Mouse (Mus musculus): Measurements from ENCODE around the gene Vwa8. TPM values are rescaled to one million over a fixed set of nuclear protein-coding genes. Genes with fewer than 3 reads are reported as not detected.

Vwa8 gene
- polyA plus RNA-seq, 1 experiment from 2014 or later: 11.7 TPM

GRCm38 (mm10) chr14:79227955-79228354 is 379.1 kb downstream of the Vwa8 start:
- no peaks in the 10 kb centered on the region for H3K27me3 ChIP-seq (ENCODE audit: control insufficient read depth, insufficient read depth, low read length)

GRCm38 (mm10) chr14:79231677-79232076 is 382.8 kb downstream of the Vwa8 start:
- TF ChIP-seq CTCF (IDR thresholded peaks at IDR 0.05; ENCODE audit: low read depth): no peak
- no peak overlapping the region for H3K27ac ChIP-seq (replicated peaks)
- ATAC-seq (ENCODE audit: low FRiP score, low TSS enrichment): no peak
- H3K36me3 ChIP-seq (ENCODE audit: control insufficient read depth, insufficient read depth, low read length): no peaks in the 10 kb centered on the region
- no peaks in the 10 kb centered on the region for H3K4me1 ChIP-seq (replicated peaks; ENCODE audit: control insufficient read depth, insufficient read depth)
- no peaks in the 10 kb centered on the region for H3K9me3 ChIP-seq (ENCODE audit: control insufficient read depth, low read length)
- DNase-seq (ENCODE audit: low spot score): no peak
- H3K9ac ChIP-seq (ENCODE audit: low read length): no peak overlapping the region
- H3K27me3 ChIP-seq (ENCODE audit: control insufficient read depth, insufficient read depth, low read length): no peaks in the 10 kb centered on the region
- no peak overlapping the region for H3K4me2 ChIP-seq (replicated peaks; ENCODE audit: low read depth)
- no peak overlapping the region for H3K4me3 ChIP-seq (ENCODE audit: low read depth, low read length)
- WGBS: 67% methylated on average over 4 of the region's 4 CpGs

More at GRCm38 (mm10) chr14:79227955-79228354, 379.1 kb downstream of the Vwa8 start:
- Histone ChIP-seq H3K4me2 (replicated peaks; ENCODE audit: low read depth) (no peak overlapping the region), H3K9ac (ENCODE audit: low read length) (no peak overlapping the region), H3K9me3 (ENCODE audit: control insufficient read depth, low read length) (no peaks in the 10 kb centered on the region), H3K4me1 (replicated peaks; ENCODE audit: control insufficient read depth, insufficient read depth) (no peaks in the 10 kb centered on the region), H3K36me3 (ENCODE audit: control insufficient read depth, insufficient read depth, low read length) (no peaks in the 10 kb centered on the region), H3K27ac (replicated peaks) (no peak overlapping the region), H3K4me3 (ENCODE audit: low read depth, low read length) (no peak overlapping the region)
- DNase-seq (ENCODE audit: low spot score) (no peak), ATAC-seq (ENCODE audit: low FRiP score, low TSS enrichment) (no peak)
- TF ChIP-seq CTCF (IDR thresholded peaks at IDR 0.05; ENCODE audit: low read depth): no peak
- TF ChIP-seq EP300 (optimal IDR thresholded peaks at IDR 0.05): no peak
- WGBS: 34% methylated on average over 4 of the region's 4 CpGs

DNA sequence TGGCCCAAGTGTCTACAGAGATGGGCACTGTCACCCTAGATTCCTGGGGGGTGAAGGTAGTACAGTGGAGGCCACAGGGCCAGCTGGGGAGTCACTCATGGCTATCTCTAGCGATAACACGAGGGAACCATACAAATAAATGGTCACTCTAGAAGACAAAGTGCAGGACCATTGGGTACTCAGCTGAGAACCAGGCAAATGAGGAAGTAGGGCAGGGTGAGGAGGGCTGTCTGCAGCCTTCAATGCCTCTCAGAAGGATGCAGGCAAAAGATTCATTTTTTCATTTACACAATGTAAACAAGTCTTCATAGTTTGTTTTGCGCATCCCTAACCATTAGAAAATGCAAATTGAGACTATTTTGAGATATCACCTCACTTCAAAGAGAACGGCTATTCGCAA is 384.8 kb downstream of the Vwa8 start:
- no peak overlapping the region for H3K4me2 ChIP-seq (replicated peaks; ENCODE audit: low read depth)
- no peak overlapping the region for H3K27ac ChIP-seq (replicated peaks)
- 76% methylated on average over 5 of the region's 5 CpGs for WGBS
- no peaks in the 10 kb centered on the region for H3K9me3 ChIP-seq (ENCODE audit: control insufficient read depth, low read length)
- no peak overlapping the region for H3K4me3 ChIP-seq (ENCODE audit: low read depth, low read length)
- H3K27me3 ChIP-seq (ENCODE audit: control insufficient read depth, insufficient read depth, low read length): no peaks in the 10 kb centered on the region
- ATAC-seq (ENCODE audit: low FRiP score, low TSS enrichment): no peak
- TF ChIP-seq CTCF (IDR thresholded peaks at IDR 0.05; ENCODE audit: low read depth) (no peak), EP300 (optimal IDR thresholded peaks at IDR 0.05) (no peak)
- no peaks in the 10 kb centered on the region for H3K4me1 ChIP-seq (replicated peaks; ENCODE audit: control insufficient read depth, insufficient read depth)
- no peak for DNase-seq (ENCODE audit: low spot score)
- H3K36me3 ChIP-seq (ENCODE audit: control insufficient read depth, insufficient read depth, low read length): no peaks in the 10 kb centered on the region
- H3K9ac ChIP-seq (ENCODE audit: low read length): no peak overlapping the region

DNA sequence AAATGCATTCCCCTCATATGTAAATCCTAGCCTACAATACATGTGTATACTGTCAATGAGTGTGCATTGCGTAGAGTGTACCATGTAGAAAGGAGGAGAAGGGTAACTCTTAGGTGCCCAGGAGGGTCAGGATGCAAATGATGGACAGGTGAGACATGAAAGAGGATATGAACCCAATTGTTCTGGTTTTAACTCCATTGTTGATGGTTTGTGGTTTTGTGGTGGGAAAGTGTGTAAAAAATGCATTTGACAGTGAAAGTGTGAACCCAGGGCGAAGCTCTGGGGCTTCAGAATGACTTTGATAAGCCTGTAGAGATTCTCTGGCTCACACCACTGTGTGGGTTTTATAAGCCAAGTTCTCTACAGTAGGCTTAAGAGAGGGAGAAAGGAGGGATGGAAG is 385.7 kb downstream of the Vwa8 start:
- no peaks in the 10 kb centered on the region for H3K4me1 ChIP-seq (replicated peaks; ENCODE audit: control insufficient read depth, insufficient read depth)
- H3K27ac ChIP-seq (replicated peaks): no peak overlapping the region
- TF ChIP-seq EP300 (optimal IDR thresholded peaks at IDR 0.05) (no peak), CTCF (IDR thresholded peaks at IDR 0.05; ENCODE audit: low read depth) (no peak)
- DNase-seq (ENCODE audit: low spot score): no peak
- H3K4me3 ChIP-seq (ENCODE audit: low read depth, low read length): no peak overlapping the region
- no peak overlapping the region for H3K9ac ChIP-seq (ENCODE audit: low read length)
- no peak overlapping the region for H3K4me2 ChIP-seq (replicated peaks; ENCODE audit: low read depth)
- no peaks in the 10 kb centered on the region for H3K9me3 ChIP-seq (ENCODE audit: control insufficient read depth, low read length)
- H3K36me3 ChIP-seq (ENCODE audit: control insufficient read depth, insufficient read depth, low read length): no peaks in the 10 kb centered on the region
- ATAC-seq (ENCODE audit: low FRiP score, low TSS enrichment): no peak
- H3K27me3 ChIP-seq (ENCODE audit: control insufficient read depth, insufficient read depth, low read length): no peaks in the 10 kb centered on the region
- WGBS: 92% methylated on average over 2 of the region's 2 CpGs

GRCm38 (mm10) chr14:79235157-79235556 is 386.3 kb downstream of the Vwa8 start:
- no peak for TF ChIP-seq CTCF (IDR thresholded peaks at IDR 0.05; ENCODE audit: low read depth)
- TF ChIP-seq EP300 (optimal IDR thresholded peaks at IDR 0.05): no peak
- Histone ChIP-seq H3K4me2 (replicated peaks; ENCODE audit: low read depth) (no peak overlapping the region), H3K9ac (ENCODE audit: low read length) (no peak overlapping the region), H3K36me3 (ENCODE audit: control insufficient read depth, insufficient read depth, low read length) (no peaks in the 10 kb centered on the region), H3K9me3 (ENCODE audit: control insufficient read depth, low read length) (no peaks in the 10 kb centered on the region), H3K27ac (replicated peaks) (no peak overlapping the region), H3K4me3 (ENCODE audit: low read depth, low read length) (no peak overlapping the region), H3K4me1 (replicated peaks; ENCODE audit: control insufficient read depth, insufficient read depth) (no peaks in the 10 kb centered on the region), H3K27me3 (ENCODE audit: control insufficient read depth, insufficient read depth, low read length) (no peaks in the 10 kb centered on the region)
- DNase-seq (ENCODE audit: low spot score) (peak; percentile 11), ATAC-seq (ENCODE audit: low FRiP score, low TSS enrichment) (no peak)
- WGBS: 65% methylated on average over 5 of the region's 5 CpGs

DNA sequence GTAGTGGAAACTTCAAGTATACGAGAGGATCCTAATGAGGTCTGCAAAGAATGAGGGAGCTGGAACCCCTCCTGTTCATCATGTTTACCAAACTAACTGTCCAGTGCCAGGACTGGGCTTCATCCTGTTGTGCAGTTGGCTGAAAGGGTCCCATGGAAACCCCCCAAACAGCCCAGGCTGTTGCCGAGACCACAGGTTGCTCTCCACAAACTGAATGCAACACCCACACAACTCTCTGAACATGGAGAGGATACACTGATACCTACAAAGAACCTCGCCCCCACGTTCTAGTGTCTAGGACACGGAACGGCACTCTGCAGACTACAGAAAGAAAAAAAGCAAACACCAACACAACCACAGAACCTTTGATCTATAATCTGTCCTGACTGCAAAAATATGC is 387.4 kb downstream of the Vwa8 start:
- no peaks in the 10 kb centered on the region for H3K27me3 ChIP-seq (ENCODE audit: control insufficient read depth, insufficient read depth, low read length)
- no peak overlapping the region for H3K27ac ChIP-seq (replicated peaks)
- H3K9me3 ChIP-seq (ENCODE audit: control insufficient read depth, low read length): no peaks in the 10 kb centered on the region
- WGBS: 60% methylated on average over 6 of the region's 6 CpGs
- no peak overlapping the region for H3K9ac ChIP-seq (ENCODE audit: low read length)
- H3K4me2 ChIP-seq (replicated peaks; ENCODE audit: low read depth): no peak overlapping the region
- no peak for TF ChIP-seq EP300 (optimal IDR thresholded peaks at IDR 0.05)
- TF ChIP-seq CTCF (IDR thresholded peaks at IDR 0.05; ENCODE audit: low read depth): no peak
- DNase-seq (ENCODE audit: low spot score) (no peak), ATAC-seq (ENCODE audit: low FRiP score, low TSS enrichment) (no peak)
- no peaks in the 10 kb centered on the region for H3K4me1 ChIP-seq (replicated peaks; ENCODE audit: control insufficient read depth, insufficient read depth)
- H3K4me3 ChIP-seq (ENCODE audit: low read depth, low read length): no peak overlapping the region
- H3K36me3 ChIP-seq (ENCODE audit: control insufficient read depth, insufficient read depth, low read length): no peaks in the 10 kb centered on the region

Measured in stomach, postnatal 0 days (tissue).